In genomic region chr11:70580921-70581320, GRCm38 (mm10) we compare ENCODE assay signal across 21 mouse cellular contexts. TPM values are rescaled to one million over a fixed set of nuclear protein-coding genes. Genes with fewer than 3 reads are reported as not detected.
A peak's percentile ranks its signal among the peaks of the same experiment; 100 is the strongest.
DNase-seq lines count a peak whose midpoint lies in the region; ATAC-seq and TF ChIP-seq lines count a peak whose summit lies in the region.
"Had no signal": no experiment of that assay in that cellular context is flagged by ENCODE, and none has a peak within 500 bp of the region (broad histone marks: within the 10 kb centered on the region; RNA-seq: fewer than 3 reads in every experiment).

No protein-coding gene starts in this region.

- no peak for DNase-seq in heart, adult 2 months
- DNase-seq in heart, adult 8-10 months (ENCODE audit: low spot score), result no peak
- peak; percentile 38 for DNase-seq in thymus, postnatal 0 days (ENCODE audit: low spot score)
- DNase-seq in thymus, adult 2 months, result no peak
- DNase-seq in stomach, postnatal 0 days (ENCODE audit: low spot score), result no peak
- DNase-seq: cerebellum, adult 2 months; embryo, embryonic 11 days; heart, adult 18-20 months; heart, postnatal 10 days; lung, postnatal 4 days; right cerebral cortex, adult 18-20 months had no signal

- H3K36me3 ChIP-seq in heart, adult 2 months (ENCODE audit: control insufficient read depth, insufficient read depth, low read length), result peaks cover 2% of the 10 kb centered on the region
- no peaks in the 10 kb centered on the region for H3K36me3 ChIP-seq in thymus, adult 2 months (ENCODE audit: control insufficient read depth, insufficient read depth, low read length)
- no peaks in the 10 kb centered on the region for H3K36me3 ChIP-seq in embryonic facial prominence, embryonic 15.5 days
- H3K36me3 ChIP-seq in stomach, postnatal 0 days (ENCODE audit: control insufficient read depth, insufficient read depth, low read length), result no peaks in the 10 kb centered on the region
- H3K36me3 ChIP-seq in hindbrain, embryonic 13.5 days, result no peaks in the 10 kb centered on the region
- H3K36me3 ChIP-seq in liver, embryonic 12.5 days, result 0 out of 2 replicates have a peak, but pooled peaks cover 2% of the 10 kb centered on the region
- H3K36me3 ChIP-seq: hindbrain, embryonic 15.5 days; liver, embryonic 15.5 days; neural tube, embryonic 13.5 days had no signal

- no peak for TF ChIP-seq POLR2A in heart, adult 2 months (IDR thresholded peaks at IDR 0.05; ENCODE audit: insufficient read depth, low read depth, low read length)
- no peak for TF ChIP-seq POLR2A in thymus, adult 2 months (IDR thresholded peaks at IDR 0.05; ENCODE audit: control insufficient read depth, extremely low read depth, insufficient read depth, low read length, poor library complexity)

- TF ChIP-seq CTCF in heart, adult 2 months (IDR thresholded peaks at IDR 0.05), result no peak
- no peak for TF ChIP-seq CTCF in thymus, adult 2 months (IDR thresholded peaks at IDR 0.05; ENCODE audit: borderline replicate concordance, control insufficient read depth, extremely low read depth, insufficient read depth, low read length, poor library complexity)
- TF ChIP-seq CTCF in stomach, postnatal 0 days (IDR thresholded peaks at IDR 0.05; ENCODE audit: low read depth), result no peak

- no peak overlapping the region for H3K4me2 ChIP-seq in embryonic facial prominence, embryonic 15.5 days (replicated peaks)
- no peak overlapping the region for H3K4me2 ChIP-seq in stomach, postnatal 0 days (replicated peaks; ENCODE audit: low read depth)
- no peak overlapping the region for H3K4me2 ChIP-seq in hindbrain, embryonic 13.5 days
- no peak overlapping the region for H3K4me2 ChIP-seq in liver, embryonic 12.5 days
- H3K4me2 ChIP-seq: hindbrain, embryonic 15.5 days; liver, embryonic 15.5 days; neural tube, embryonic 13.5 days had no signal

- no peak for ATAC-seq in embryonic facial prominence, embryonic 15.5 days (ENCODE audit: insufficient number of reproducible peaks, low FRiP score, low TSS enrichment, low read depth)
- no peak for ATAC-seq in stomach, postnatal 0 days (ENCODE audit: low FRiP score, low TSS enrichment)
- ATAC-seq in hindbrain, embryonic 13.5 days (ENCODE audit: low FRiP score), result no peak
- no peak for ATAC-seq in liver, embryonic 12.5 days
- ATAC-seq: midbrain, embryonic 16.5 days had no signal

- H3K4me3 ChIP-seq in heart, adult 2 months, result no peak overlapping the region
- H3K4me3 ChIP-seq in thymus, adult 2 months (ENCODE audit: control insufficient read depth, insufficient read depth, low read length), result no peak overlapping the region
- no peak overlapping the region for H3K4me3 ChIP-seq in embryonic facial prominence, embryonic 15.5 days (replicated peaks)
- H3K4me3 ChIP-seq in stomach, postnatal 0 days (ENCODE audit: low read depth, low read length), result no peak overlapping the region
- no peak overlapping the region for H3K4me3 ChIP-seq in hindbrain, embryonic 13.5 days
- H3K4me3 ChIP-seq in liver, embryonic 12.5 days, result no peak overlapping the region
- H3K4me3 ChIP-seq: hindbrain, embryonic 15.5 days; limb, embryonic 10.5 days; liver, embryonic 15.5 days; neural tube, embryonic 13.5 days had no signal

- WGBS in heart, adult 2 months, result 47% methylated on average over 3 of the region's 3 CpGs
- WGBS in thymus, adult 2 months, result 46% methylated on average over 3 of the region's 3 CpGs
- WGBS in embryonic facial prominence, embryonic 15.5 days, result 68% methylated on average over 3 of the region's 3 CpGs
- 77% methylated on average over 3 of the region's 3 CpGs for WGBS in stomach, postnatal 0 days
- 82% methylated on average over 3 of the region's 3 CpGs for WGBS in hindbrain, embryonic 13.5 days
- 56% methylated on average over 3 of the region's 3 CpGs for WGBS in liver, embryonic 12.5 days (ENCODE audit: insufficient replicate concordance)

- intact Hi-C loops in heart, adult 2 months (cut with DNase I), result loop anchor here (1.0 kb wide), 1 partner anchor 15 kb away; no protein-coding TSS in a partner anchor

- H3K79me2 ChIP-seq in heart, adult 2 months (replicated peaks; ENCODE audit: control insufficient read depth, insufficient read depth, low read length), result peaks cover 3% of the 10 kb centered on the region; the same call in 1 of the 2 replicates

- H3K9ac ChIP-seq in heart, adult 2 months (ENCODE audit: low read depth, low read length), result no peak overlapping the region
- H3K9ac ChIP-seq in embryonic facial prominence, embryonic 15.5 days, result no peak overlapping the region
- H3K9ac ChIP-seq in stomach, postnatal 0 days (ENCODE audit: low read length), result no peak overlapping the region
- no peak overlapping the region for H3K9ac ChIP-seq in hindbrain, embryonic 13.5 days
- no peak overlapping the region for H3K9ac ChIP-seq in liver, embryonic 12.5 days
- H3K9ac ChIP-seq: hindbrain, embryonic 15.5 days; liver, embryonic 15.5 days had no signal

- TF ChIP-seq EP300 in heart, adult 2 months (IDR thresholded peaks at IDR 0.05; ENCODE audit: insufficient read depth, low read depth, low read length), result no peak
- no peak for TF ChIP-seq EP300 in stomach, postnatal 0 days (optimal IDR thresholded peaks at IDR 0.05)

- H3K9me3 ChIP-seq in embryonic facial prominence, embryonic 15.5 days (replicated peaks), result no peaks in the 10 kb centered on the region
- no peaks in the 10 kb centered on the region for H3K9me3 ChIP-seq in stomach, postnatal 0 days (ENCODE audit: control insufficient read depth, low read length)
- H3K9me3 ChIP-seq in hindbrain, embryonic 13.5 days, result no peaks in the 10 kb centered on the region
- no peaks in the 10 kb centered on the region for H3K9me3 ChIP-seq in liver, embryonic 12.5 days (replicated peaks)
- H3K9me3 ChIP-seq: hindbrain, embryonic 15.5 days; limb, embryonic 10.5 days; liver, embryonic 15.5 days; neural tube, embryonic 13.5 days had no signal

- H3K27me3 ChIP-seq in heart, adult 2 months (ENCODE audit: control insufficient read depth, insufficient read depth, low read length), result no peaks in the 10 kb centered on the region
- H3K27me3 ChIP-seq in thymus, adult 2 months (ENCODE audit: control insufficient read depth, insufficient read depth, low read length), result no peaks in the 10 kb centered on the region
- no peaks in the 10 kb centered on the region for H3K27me3 ChIP-seq in embryonic facial prominence, embryonic 15.5 days
- no peaks in the 10 kb centered on the region for H3K27me3 ChIP-seq in stomach, postnatal 0 days (ENCODE audit: control insufficient read depth, insufficient read depth, low read length)
- no peaks in the 10 kb centered on the region for H3K27me3 ChIP-seq in hindbrain, embryonic 13.5 days
- no peaks in the 10 kb centered on the region for H3K27me3 ChIP-seq in liver, embryonic 12.5 days (replicated peaks)
- H3K27me3 ChIP-seq: hindbrain, embryonic 15.5 days; liver, embryonic 15.5 days; neural tube, embryonic 13.5 days had no signal

- peak overlapping the region; percentile 12; the same call in 1 of the 2 replicates for H3K27ac ChIP-seq in heart, adult 2 months
- no peak overlapping the region; the same call in 1 of the 2 replicates for H3K27ac ChIP-seq in thymus, adult 2 months (ENCODE audit: control insufficient read depth, insufficient read depth, low read length)
- H3K27ac ChIP-seq in embryonic facial prominence, embryonic 15.5 days (replicated peaks), result peak overlapping the region; percentile 44; the same call in 1 of the 2 replicates
- H3K27ac ChIP-seq in stomach, postnatal 0 days (replicated peaks), result peak overlapping the region; percentile 91; the same call in 1 of the 2 replicates
- no peak overlapping the region for H3K27ac ChIP-seq in hindbrain, embryonic 13.5 days
- no peak overlapping the region for H3K27ac ChIP-seq in liver, embryonic 12.5 days
- H3K27ac ChIP-seq: hindbrain, embryonic 15.5 days; kidney, postnatal 0 days; liver, embryonic 15.5 days; neural tube, embryonic 13.5 days had no signal

- peaks cover 39% of the 10 kb centered on the region for H3K4me1 ChIP-seq in heart, adult 2 months (ENCODE audit: control insufficient read depth, insufficient read depth, low read length)
- peaks cover 20% of the 10 kb centered on the region for H3K4me1 ChIP-seq in thymus, adult 2 months (replicated peaks; ENCODE audit: control insufficient read depth, insufficient read depth, low read length)
- peaks cover 92% of the 10 kb centered on the region for H3K4me1 ChIP-seq in embryonic facial prominence, embryonic 15.5 days
- peaks cover 16% of the 10 kb centered on the region for H3K4me1 ChIP-seq in stomach, postnatal 0 days (replicated peaks; ENCODE audit: control insufficient read depth, insufficient read depth)
- H3K4me1 ChIP-seq in hindbrain, embryonic 13.5 days (replicated peaks), result peaks cover 68% of the 10 kb centered on the region
- peaks cover 57% of the 10 kb centered on the region for H3K4me1 ChIP-seq in liver, embryonic 12.5 days

RNA-seq across cellular contexts. Expression of gene Mink1, which starts 18.2 kb away (rescaled TPM):
- total RNA-seq in heart, adult 2 months (2021), result 10 to 100 TPM; 41.3 to 46.8 TPM
- 40.8 and 49.6 TPM in 2 replicates for polyA plus RNA-seq in heart, adult 2 months (2012; rRNA removed)
- 10 to 100 TPM; 47.8 to 52.8 (median 49.4) TPM for total RNA-seq in heart, adult 8-10 months (2022)
- polyA plus RNA-seq in thymus, postnatal 0 days (2015; fragmentation: Nextera tagmentation; extraction: Ambion mirVana), result 6.3 and 6.6 TPM in 2 replicates
- polyA plus RNA-seq in thymus, adult 2 months (2012; rRNA removed), result 151 and 172 TPM in 2 replicates
- polyA plus RNA-seq in embryonic facial prominence, embryonic 15.5 days (2015; fragmentation: Nextera tagmentation; extraction: Ambion mirVana), result 16.7 and 20.3 TPM in 2 replicates
- polyA plus RNA-seq in stomach, postnatal 0 days (2015; fragmentation: Nextera tagmentation; extraction: Ambion mirVana), result 8.5 and 10.2 TPM in 2 replicates
- polyA plus RNA-seq in hindbrain, embryonic 13.5 days (2015; fragmentation: Nextera tagmentation; extraction: Ambion mirVana), result 14.2 and 15.3 TPM in 2 replicates
- 8.3 and 8.7 TPM in 2 replicates for polyA plus RNA-seq in liver, embryonic 12.5 days (2016; fragmentation: Nextera tagmentation; extraction: Ambion mirVana)

RNA-seq across cellular contexts. Expression of gene 4930544D05Rik, which starts 34.7 kb away (rescaled TPM):
- not detected for total RNA-seq in heart, adult 2 months (2021)
- 0.31 TPM in 1 of 2 replicates, not detected in the other for polyA plus RNA-seq in heart, adult 2 months (2012; rRNA removed)
- not detected for total RNA-seq in heart, adult 8-10 months (2022)
- polyA plus RNA-seq in thymus, postnatal 0 days (2015; fragmentation: Nextera tagmentation; extraction: Ambion mirVana), result not detected in 2 replicates
- 0.15 TPM in 1 of 2 replicates, not detected in the other for polyA plus RNA-seq in thymus, adult 2 months (2012; rRNA removed)
- not detected in 2 replicates for polyA plus RNA-seq in embryonic facial prominence, embryonic 15.5 days (2015; fragmentation: Nextera tagmentation; extraction: Ambion mirVana)
- polyA plus RNA-seq in stomach, postnatal 0 days (2015; fragmentation: Nextera tagmentation; extraction: Ambion mirVana), result not detected in 2 replicates
- not detected in 2 replicates for polyA plus RNA-seq in hindbrain, embryonic 13.5 days (2015; fragmentation: Nextera tagmentation; extraction: Ambion mirVana)
- polyA plus RNA-seq in liver, embryonic 12.5 days (2016; fragmentation: Nextera tagmentation; extraction: Ambion mirVana), result not detected in 2 replicates
- total RNA-seq: heart, adult 18-20 months; heart, postnatal 10 days had no signal
- polyA plus RNA-seq: cerebellum, adult 2 months; hindbrain, embryonic 15.5 days; kidney, postnatal 0 days; limb, embryonic 10.5 days; liver, embryonic 15.5 days; midbrain, embryonic 16.5 days; neural tube, embryonic 13.5 days had no signal

RNA-seq across cellular contexts. Expression of gene Chrne, which starts 38.1 kb away (rescaled TPM):
- not detected for total RNA-seq in heart, adult 2 months (2021)
- polyA plus RNA-seq in heart, adult 2 months (2012; rRNA removed), result not detected in 2 replicates
- total RNA-seq in heart, adult 8-10 months (2022), result not detected
- polyA plus RNA-seq in thymus, postnatal 0 days (2015; fragmentation: Nextera tagmentation; extraction: Ambion mirVana), result 0.39 and 1.1 TPM in 2 replicates
- 0.53 and 1.1 TPM in 2 replicates for polyA plus RNA-seq in thymus, adult 2 months (2012; rRNA removed)
- 0.49 and 0.65 TPM in 2 replicates for polyA plus RNA-seq in embryonic facial prominence, embryonic 15.5 days (2015; fragmentation: Nextera tagmentation; extraction: Ambion mirVana)
- not detected in 2 replicates for polyA plus RNA-seq in stomach, postnatal 0 days (2015; fragmentation: Nextera tagmentation; extraction: Ambion mirVana)
- polyA plus RNA-seq in hindbrain, embryonic 13.5 days (2015; fragmentation: Nextera tagmentation; extraction: Ambion mirVana), result not detected in 2 replicates
- polyA plus RNA-seq in liver, embryonic 12.5 days (2016; fragmentation: Nextera tagmentation; extraction: Ambion mirVana), result not detected in 2 replicates
- total RNA-seq: heart, adult 18-20 months; heart, postnatal 10 days had no signal
- polyA plus RNA-seq: limb, embryonic 10.5 days; liver, embryonic 15.5 days; midbrain, embryonic 16.5 days had no signal

RNA-seq across cellular contexts. Expression of gene Pld2, which starts 41.1 kb away (rescaled TPM):
- total RNA-seq in heart, adult 2 months (2021), result 1 to 10 TPM; 4.3 to 5.8 TPM
- 15.1 and 21.0 TPM in 2 replicates for polyA plus RNA-seq in heart, adult 2 months (2012; rRNA removed)
- 1 to 10 TPM; 6.2 to 8.6 (median 8.2) TPM for total RNA-seq in heart, adult 8-10 months (2022)
- polyA plus RNA-seq in thymus, postnatal 0 days (2015; fragmentation: Nextera tagmentation; extraction: Ambion mirVana), result 2.0 and 2.7 TPM in 2 replicates
- 12.8 and 16.1 TPM in 2 replicates for polyA plus RNA-seq in thymus, adult 2 months (2012; rRNA removed)
- 10.3 and 13.2 TPM in 2 replicates for polyA plus RNA-seq in embryonic facial prominence, embryonic 15.5 days (2015; fragmentation: Nextera tagmentation; extraction: Ambion mirVana)
- polyA plus RNA-seq in stomach, postnatal 0 days (2015; fragmentation: Nextera tagmentation; extraction: Ambion mirVana), result 16.2 and 17.7 TPM in 2 replicates
- 9.0 and 10.1 TPM in 2 replicates for polyA plus RNA-seq in hindbrain, embryonic 13.5 days (2015; fragmentation: Nextera tagmentation; extraction: Ambion mirVana)
- polyA plus RNA-seq in liver, embryonic 12.5 days (2016; fragmentation: Nextera tagmentation; extraction: Ambion mirVana), result 2.0 and 2.6 TPM in 2 replicates

RNA-seq across cellular contexts. Expression of gene Gm40193, which starts 48.2 kb away (rescaled TPM):
- not detected for total RNA-seq in heart, adult 2 months (2021)
- polyA plus RNA-seq in heart, adult 2 months (2012; rRNA removed), result not detected in 2 replicates
- not detected for total RNA-seq in heart, adult 8-10 months (2022)
- not detected in 2 replicates for polyA plus RNA-seq in thymus, postnatal 0 days (2015; fragmentation: Nextera tagmentation; extraction: Ambion mirVana)
- not detected in 2 replicates for polyA plus RNA-seq in thymus, adult 2 months (2012; rRNA removed)
- 1.1 and 3.3 TPM in 2 replicates for polyA plus RNA-seq in embryonic facial prominence, embryonic 15.5 days (2015; fragmentation: Nextera tagmentation; extraction: Ambion mirVana)
- not detected in 2 replicates for polyA plus RNA-seq in stomach, postnatal 0 days (2015; fragmentation: Nextera tagmentation; extraction: Ambion mirVana)
- polyA plus RNA-seq in hindbrain, embryonic 13.5 days (2015; fragmentation: Nextera tagmentation; extraction: Ambion mirVana), result not detected in 2 replicates
- not detected in 2 replicates for polyA plus RNA-seq in liver, embryonic 12.5 days (2016; fragmentation: Nextera tagmentation; extraction: Ambion mirVana)
- total RNA-seq: heart, adult 18-20 months; heart, postnatal 10 days; layer of hippocampus, postnatal 10 days had no signal
- polyA plus RNA-seq: cerebellum, adult 2 months; hindbrain, embryonic 15.5 days; kidney, postnatal 0 days; limb, embryonic 10.5 days; liver, embryonic 15.5 days; midbrain, embryonic 16.5 days; neural tube, embryonic 13.5 days had no signal

Comparison
In these comparisons a context has a peak if more than half of its experiments do, and no peak if none do; other contexts are left out.
1. H3K27ac ChIP-seq: peak in heart, adult 2 months (single experiment), embryonic facial prominence, embryonic 15.5 days (single experiment) and stomach, postnatal 0 days (single experiment); none in thymus, adult 2 months (single experiment), hindbrain, embryonic 13.5 days (single experiment) and liver, embryonic 12.5 days (single experiment).